Mouse (Mus musculus): ENCODE measurements around the gene Trib3.

GRCm38 (mm10) chr2:152330858-152331423 is 12.9 kb downstream of the Trib3 start:
- TF ChIP-seq MAFK (IDR thresholded peaks at IDR 0.05; ENCODE audit: insufficient read depth, low read depth, low read length) (no peak), HCFC1 (IDR thresholded peaks at IDR 0.05; ENCODE audit: borderline replicate concordance, insufficient read depth, low read length) (no peak), ZC3H11A (IDR thresholded peaks at IDR 0.05; ENCODE audit: borderline replicate concordance, low read depth, low read length) (no peak), CHD2 (IDR thresholded peaks at IDR 0.05; ENCODE audit: low read depth, low read length) (no peak), ZNF384 (IDR thresholded peaks at IDR 0.05; ENCODE audit: low read depth, low read length) (no peak)

Measured in ES-E14 (cell line).